Mouse (Mus musculus): Measurements from ENCODE around the gene Znrf2. TPM values are rescaled to one million over a fixed set of nuclear protein-coding genes. Genes with fewer than 3 reads are reported as not detected.

Gene Znrf2
- polyA plus RNA-seq, 1 experiment from 2014 or later = 5.8 TPM

GRCm38 (mm10) chr6:54788493-54788892, 28.2 kb upstream of the Znrf2 start:
- peaks cover 2% of the 10 kb centered on the region; the same call in 1 of the 2 replicates for H3K4me1 ChIP-seq (replicated peaks)
- no peaks in the 10 kb centered on the region for H3K9me3 ChIP-seq
- no peak overlapping the region for H3K4me2 ChIP-seq (replicated peaks)
- no peak overlapping the region for H3K4me3 ChIP-seq (replicated peaks)
- no peak overlapping the region for H3K27ac ChIP-seq
- WGBS = 55% methylated on average over 6 of the region's 6 CpGs
- H3K27me3 ChIP-seq (replicated peaks) = no peaks in the 10 kb centered on the region
- no peak overlapping the region for H3K9ac ChIP-seq
- peak; percentile 35; the same call in 1 of the 2 replicates for ATAC-seq
- no peaks in the 10 kb centered on the region for H3K36me3 ChIP-seq

GRCm38 (mm10) chr6:54789139-54789538, 27.6 kb upstream of the Znrf2 start:
- Histone ChIP-seq H3K36me3 (no peaks in the 10 kb centered on the region), H3K4me2 (replicated peaks) (no peak overlapping the region), H3K4me1 (replicated peaks) (peaks cover 2% of the 10 kb centered on the region; the same call in 1 of the 2 replicates), H3K4me3 (replicated peaks) (no peak overlapping the region), H3K27ac (0 out of 2 replicates have a peak overlapping the region, but pooled peaks have one; percentile 11), H3K9me3 (no peaks in the 10 kb centered on the region), H3K27me3 (replicated peaks) (no peaks in the 10 kb centered on the region), H3K9ac (no peak overlapping the region)
- ATAC-seq = peak; percentile 85
- WGBS = 61% methylated on average over 4 of the region's 4 CpGs

GRCm38 (mm10) chr6:54790071-54790470, 26.6 kb upstream of the Znrf2 start:
- no peak overlapping the region for H3K27ac ChIP-seq
- H3K27me3 ChIP-seq (replicated peaks) = no peaks in the 10 kb centered on the region
- 55% methylated on average over 4 of the region's 4 CpGs for WGBS
- no peak overlapping the region for H3K4me2 ChIP-seq (replicated peaks)
- peaks cover 2% of the 10 kb centered on the region; the same call in 1 of the 2 replicates for H3K4me1 ChIP-seq (replicated peaks)
- H3K9me3 ChIP-seq = no peaks in the 10 kb centered on the region
- no peaks in the 10 kb centered on the region for H3K36me3 ChIP-seq
- no peak overlapping the region for H3K4me3 ChIP-seq (replicated peaks)
- no peak overlapping the region for H3K9ac ChIP-seq
- ATAC-seq = no peak; the same call in 1 of the 2 replicates

- no peak overlapping the region for H3K27ac ChIP-seq
- no peak overlapping the region for H3K4me3 ChIP-seq (replicated peaks)
- WGBS = 90% methylated on average over 3 of the region's 3 CpGs
- H3K4me1 ChIP-seq (replicated peaks) = 0 out of 2 replicates have a peak, but pooled peaks cover 2% of the 10 kb centered on the region
- H3K36me3 ChIP-seq = no peaks in the 10 kb centered on the region
- H3K27me3 ChIP-seq (replicated peaks) = no peaks in the 10 kb centered on the region
- no peak for ATAC-seq
- H3K4me2 ChIP-seq (replicated peaks) = no peak overlapping the region
- no peak overlapping the region for H3K9ac ChIP-seq
- H3K9me3 ChIP-seq = no peaks in the 10 kb centered on the region
Measured at GRCm38 (mm10) chr6:54793853-54794252, 22.9 kb upstream of the Znrf2 start.

GRCm38 (mm10) chr6:54794372-54794771, 22.3 kb upstream of the Znrf2 start:
- Histone ChIP-seq H3K36me3 (no peaks in the 10 kb centered on the region), H3K9me3 (no peaks in the 10 kb centered on the region), H3K27ac (no peak overlapping the region), H3K4me1 (replicated peaks) (0 out of 2 replicates have a peak, but pooled peaks cover 2% of the 10 kb centered on the region), H3K4me2 (replicated peaks) (no peak overlapping the region), H3K9ac (no peak overlapping the region), H3K4me3 (replicated peaks) (no peak overlapping the region), H3K27me3 (replicated peaks) (no peaks in the 10 kb centered on the region)
- ATAC-seq = no peak
- 68% methylated on average over 2 of the region's 2 CpGs for WGBS

GRCm38 (mm10) chr6:54794991-54795390, 21.7 kb upstream of the Znrf2 start:
- ATAC-seq = no peak
- H3K27me3 ChIP-seq (replicated peaks) = no peaks in the 10 kb centered on the region
- H3K4me3 ChIP-seq (replicated peaks) = no peak overlapping the region
- no peak overlapping the region for H3K9ac ChIP-seq
- H3K36me3 ChIP-seq = no peaks in the 10 kb centered on the region
- H3K4me1 ChIP-seq (replicated peaks) = no peaks in the 10 kb centered on the region
- no peak overlapping the region for H3K27ac ChIP-seq
- no peaks in the 10 kb centered on the region for H3K9me3 ChIP-seq
- H3K4me2 ChIP-seq (replicated peaks) = no peak overlapping the region
- WGBS = 83% methylated on average over 5 of the region's 5 CpGs

- peak; percentile 77; the same call in 1 of the 2 replicates for ATAC-seq
- Histone ChIP-seq H3K9ac (no peak overlapping the region), H3K4me3 (replicated peaks) (no peak overlapping the region), H3K36me3 (no peaks in the 10 kb centered on the region), H3K4me1 (replicated peaks) (no peaks in the 10 kb centered on the region), H3K4me2 (replicated peaks) (no peak overlapping the region), H3K9me3 (no peaks in the 10 kb centered on the region), H3K27ac (no peak overlapping the region), H3K27me3 (replicated peaks) (no peaks in the 10 kb centered on the region)
- WGBS = 35% methylated on average over 5 of the region's 5 CpGs
Measured at GRCm38 (mm10) chr6:54795971-54796370, 20.7 kb upstream of the Znrf2 start.

GRCm38 (mm10) chr6:54802348-54802747, 14.4 kb upstream of the Znrf2 start:
- Histone ChIP-seq H3K4me1 (replicated peaks) (0 out of 2 replicates have a peak, but pooled peaks cover 6% of the 10 kb centered on the region), H3K4me2 (replicated peaks) (peak overlapping the region; percentile 30; the same call in 1 of the 2 replicates), H3K9me3 (no peaks in the 10 kb centered on the region), H3K27ac (no peak overlapping the region), H3K27me3 (replicated peaks) (no peaks in the 10 kb centered on the region), H3K4me3 (replicated peaks) (no peak overlapping the region), H3K9ac (no peak overlapping the region), H3K36me3 (no peaks in the 10 kb centered on the region)
- ATAC-seq = no peak
- 44% methylated on average over 8 of the region's 8 CpGs for WGBS

- H3K9me3 ChIP-seq = no peaks in the 10 kb centered on the region
- H3K9ac ChIP-seq = no peak overlapping the region
- no peak overlapping the region for H3K4me3 ChIP-seq (replicated peaks)
- H3K27ac ChIP-seq = no peak overlapping the region
- WGBS = 40% methylated on average over 18 of the region's 18 CpGs
- peak; percentile 58 for ATAC-seq
- H3K36me3 ChIP-seq = no peaks in the 10 kb centered on the region
- no peak overlapping the region for H3K4me2 ChIP-seq (replicated peaks)
- no peaks in the 10 kb centered on the region for H3K27me3 ChIP-seq (replicated peaks)
- 0 out of 2 replicates have a peak, but pooled peaks cover 11% of the 10 kb centered on the region for H3K4me1 ChIP-seq (replicated peaks)
Measured at GRCm38 (mm10) chr6:54804066-54804864, 12.5 kb upstream of the Znrf2 start.

- H3K36me3 ChIP-seq = no peaks in the 10 kb centered on the region
- H3K4me1 ChIP-seq (replicated peaks) = 0 out of 2 replicates have a peak, but pooled peaks cover 11% of the 10 kb centered on the region
- 87% methylated on average over 5 of the region's 5 CpGs for WGBS
- H3K9me3 ChIP-seq = no peaks in the 10 kb centered on the region
- H3K4me2 ChIP-seq (replicated peaks) = no peak overlapping the region
- no peak overlapping the region for H3K4me3 ChIP-seq (replicated peaks)
- no peak overlapping the region for H3K27ac ChIP-seq
- no peak for ATAC-seq
- H3K9ac ChIP-seq = no peak overlapping the region
- H3K27me3 ChIP-seq (replicated peaks) = no peaks in the 10 kb centered on the region
Measured at GRCm38 (mm10) chr6:54805779-54806178, 10.9 kb upstream of the Znrf2 start.

- H3K4me2 ChIP-seq (replicated peaks) = no peak overlapping the region
- H3K9me3 ChIP-seq = no peaks in the 10 kb centered on the region
- no peak overlapping the region for H3K9ac ChIP-seq
- 0 out of 2 replicates have a peak, but pooled peaks cover 12% of the 10 kb centered on the region for H3K4me1 ChIP-seq (replicated peaks)
- peak; percentile 43; the same call in 1 of the 2 replicates for ATAC-seq
- no peak overlapping the region for H3K4me3 ChIP-seq (replicated peaks)
- no peaks in the 10 kb centered on the region for H3K36me3 ChIP-seq
- H3K27ac ChIP-seq = no peak overlapping the region
- WGBS = 63% methylated on average over 7 of the region's 7 CpGs
- H3K27me3 ChIP-seq (replicated peaks) = no peaks in the 10 kb centered on the region
Measured at GRCm38 (mm10) chr6:54809531-54810313, 7.0 kb upstream of the Znrf2 start.

- Histone ChIP-seq H3K4me2 (replicated peaks) (no peak overlapping the region), H3K9me3 (no peaks in the 10 kb centered on the region), H3K4me3 (replicated peaks) (no peak overlapping the region), H3K36me3 (no peaks in the 10 kb centered on the region), H3K4me1 (replicated peaks) (0 out of 2 replicates have a peak, but pooled peaks cover 12% of the 10 kb centered on the region), H3K9ac (no peak overlapping the region), H3K27me3 (replicated peaks) (no peaks in the 10 kb centered on the region), H3K27ac (no peak overlapping the region)
- WGBS = 59% methylated on average over 1 of the region's 1 CpGs
- ATAC-seq = no peak
Measured at GRCm38 (mm10) chr6:54810314-54810646, 6.4 kb upstream of the Znrf2 start.
